Mouse (Mus musculus): ENCODE results near the gene Mical3.

Mical3 gene

GRCm38 (mm10) chr6:121145906-121146305 is 15.1 kb upstream of the Mical3 start:
- DNase-seq (ENCODE audit: low spot score), result no peak

DNA sequence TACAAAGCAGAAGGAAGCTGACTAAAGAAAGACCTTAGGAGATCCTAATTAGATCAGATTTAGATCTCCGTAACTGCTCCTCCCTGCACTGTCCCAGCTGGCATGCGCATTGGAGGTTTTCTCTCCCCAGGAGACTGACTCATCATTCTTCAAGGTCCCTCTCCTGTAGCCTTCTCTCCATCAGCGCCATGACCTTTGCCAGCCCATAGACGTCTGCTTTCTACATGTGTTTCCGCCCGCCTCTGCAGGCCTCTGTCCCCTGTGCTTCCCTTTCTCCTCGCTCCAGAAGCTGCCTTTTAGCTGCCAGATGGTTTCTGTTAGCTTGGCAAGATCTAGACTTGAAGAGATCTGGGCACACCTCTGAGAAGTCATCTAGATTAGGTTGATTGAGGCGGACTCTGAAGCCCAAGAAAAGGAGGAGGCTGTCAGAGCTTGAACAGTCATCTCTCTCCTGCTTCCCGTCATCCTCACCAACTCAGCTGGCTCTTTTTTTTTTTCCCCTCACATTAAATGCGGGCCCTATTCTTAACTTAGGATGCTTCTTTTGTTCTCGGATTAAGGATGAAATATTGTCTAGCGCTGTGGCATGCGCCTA is 14.3 kb upstream of the Mical3 start:
- DNase-seq (ENCODE audit: low spot score), result no peak

GRCm38 (mm10) chr6:121144066-121144465 is 13.3 kb upstream of the Mical3 start:
- DNase-seq (ENCODE audit: low spot score), result peak; percentile 25

- DNase-seq (ENCODE audit: low spot score), result peak; percentile 56
Measured at GRCm38 (mm10) chr6:121143439-121143838, 12.6 kb upstream of the Mical3 start.

- DNase-seq (ENCODE audit: low spot score), result no peak
Measured at GRCm38 (mm10) chr6:121142298-121142697, 11.5 kb upstream of the Mical3 start.

DNA sequence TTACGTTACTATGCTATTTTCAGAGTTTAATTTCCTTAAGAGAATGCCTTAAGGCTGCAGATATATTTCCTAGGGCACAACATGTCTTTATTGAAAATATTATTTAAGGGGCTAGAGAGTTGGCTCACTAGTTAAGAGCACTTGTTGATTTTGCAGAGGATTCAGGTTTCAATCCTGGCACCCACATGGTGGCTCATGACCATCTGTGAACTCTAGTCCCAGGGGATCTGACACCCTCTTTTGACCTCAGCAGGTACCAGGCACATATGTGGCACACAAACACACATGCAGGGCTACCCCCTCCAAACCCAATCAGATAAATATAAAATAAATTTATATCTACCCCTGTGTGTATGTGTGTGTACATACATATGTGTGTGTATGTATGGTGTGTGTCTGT is 8.5 kb upstream of the Mical3 start:
- DNase-seq (ENCODE audit: low spot score), result no peak

GRCm38 (mm10) chr6:121138338-121139040 is 7.7 kb upstream of the Mical3 start:
- DNase-seq (ENCODE audit: low spot score), result no peak

DNA sequence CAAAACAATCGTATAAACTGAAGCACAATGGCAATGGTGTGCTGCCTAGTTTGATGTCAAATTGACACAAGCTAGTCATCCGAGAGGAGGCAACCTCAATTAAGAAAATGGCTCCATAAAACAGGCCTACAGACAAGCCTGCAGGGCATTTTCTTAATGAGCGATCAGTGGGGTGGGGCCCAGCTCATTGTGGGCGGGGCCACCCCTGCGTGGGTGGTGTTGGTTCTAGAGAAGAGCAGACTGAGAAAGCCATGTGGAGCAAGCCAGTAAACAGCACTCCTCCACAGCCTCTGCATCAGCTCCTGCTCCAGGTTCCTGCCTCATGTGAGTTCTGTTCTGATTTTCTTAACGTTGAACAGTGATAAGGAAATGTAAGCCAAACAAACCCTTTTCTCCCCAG is 6.4 kb upstream of the Mical3 start:
- no peak for DNase-seq (ENCODE audit: low spot score)

DNA sequence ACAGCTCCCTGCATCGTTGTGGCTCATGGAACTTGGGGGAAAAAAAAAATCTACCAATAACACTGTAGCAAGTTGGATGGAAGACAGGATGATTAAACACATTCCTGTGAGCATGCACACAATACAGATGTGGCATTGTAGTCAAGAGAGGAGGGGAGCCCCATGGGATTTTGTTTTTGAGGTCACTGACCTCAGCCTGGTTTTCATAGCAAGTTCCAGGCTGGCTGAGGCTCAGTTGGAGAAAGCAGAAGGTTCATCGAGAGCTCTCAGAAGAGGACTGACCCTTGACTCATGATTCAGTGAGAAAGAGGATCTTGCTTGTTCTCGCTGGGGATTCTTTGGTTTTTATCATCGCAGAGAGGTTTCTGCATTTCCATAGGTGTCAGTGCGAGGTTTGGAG is 4.1 kb upstream of the Mical3 start:
- DNase-seq (ENCODE audit: low spot score), result no peak

GRCm38 (mm10) chr6:121134249-121134648 is 3.5 kb upstream of the Mical3 start:
- DNase-seq (ENCODE audit: low spot score), result no peak

GRCm38 (mm10) chr6:121130039-121130705 is 627 bp downstream of the Mical3 start:
- DNase-seq (ENCODE audit: low spot score), result peak; percentile 78

- no peak for DNase-seq (ENCODE audit: low spot score)
Measured at GRCm38 (mm10) chr6:121129506-121129905, 1.3 kb downstream of the Mical3 start.

DNA sequence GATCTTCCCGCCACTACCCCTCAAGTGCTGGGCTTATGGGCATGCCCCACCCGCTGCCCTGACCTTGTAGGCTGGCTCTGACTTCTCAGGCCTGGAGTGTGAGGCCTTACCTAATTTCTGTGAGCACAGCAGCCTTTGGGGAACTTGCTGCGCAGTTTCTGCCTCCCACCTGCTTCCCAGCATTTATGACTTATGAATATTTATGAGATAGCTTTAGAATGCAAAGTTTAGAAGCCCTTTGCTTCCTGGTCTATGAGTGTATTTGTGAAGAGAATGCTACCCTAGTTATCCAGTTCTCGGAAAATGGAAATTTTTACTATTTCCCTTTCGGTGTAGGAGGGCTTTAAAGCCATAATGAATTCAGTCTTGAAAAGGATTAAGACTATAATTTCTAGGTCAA is 2.1 kb downstream of the Mical3 start:
- DNase-seq (ENCODE audit: low spot score), result no peak

GRCm38 (mm10) chr6:121127726-121128125 is 3.1 kb downstream of the Mical3 start:
- no peak for DNase-seq (ENCODE audit: low spot score)

DNA sequence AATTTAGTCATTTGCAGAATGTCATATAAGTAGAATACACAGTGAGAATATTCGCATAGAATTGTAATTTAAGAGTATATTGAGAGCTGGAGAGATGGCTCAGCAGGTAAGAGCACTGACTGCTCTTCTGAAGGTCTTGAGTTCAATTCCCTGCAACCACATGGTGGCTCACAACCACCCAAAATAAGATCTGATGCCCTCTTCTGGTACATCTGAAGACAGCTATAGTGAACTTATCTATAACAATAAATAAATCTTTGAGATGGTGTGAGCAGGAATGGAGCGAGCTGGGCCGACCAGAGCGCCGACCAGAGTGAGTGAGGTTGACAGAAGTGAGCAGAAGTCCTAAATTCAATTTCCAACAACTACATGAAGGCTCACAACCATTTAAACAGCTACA is 4.6 kb downstream of the Mical3 start:
- DNase-seq (ENCODE audit: low spot score), result no peak

GRCm38 (mm10) chr6:121122739-121123241 is 8.0 kb downstream of the Mical3 start:
- DNase-seq (ENCODE audit: low spot score), result peak; percentile 54

GRCm38 (mm10) chr6:121120776-121121175 is 10.0 kb downstream of the Mical3 start:
- DNase-seq (ENCODE audit: low spot score), result no peak

GRCm38 (mm10) chr6:121117971-121118755 is 12.6 kb downstream of the Mical3 start:
- DNase-seq (ENCODE audit: low spot score), result no peak

- DNase-seq (ENCODE audit: low spot score), result no peak
Measured at GRCm38 (mm10) chr6:121117142-121117541, 13.7 kb downstream of the Mical3 start.

- DNase-seq (ENCODE audit: low spot score), result no peak
Measured at GRCm38 (mm10) chr6:121116434-121116833, 14.4 kb downstream of the Mical3 start.

- DNase-seq (ENCODE audit: low spot score), result no peak
Measured at GRCm38 (mm10) chr6:121111448-121112055, 19.2 kb downstream of the Mical3 start.

Data from lung, postnatal 25 days (tissue).